Mouse (Mus musculus): ENCODE results near the gene Pklr.

DNA sequence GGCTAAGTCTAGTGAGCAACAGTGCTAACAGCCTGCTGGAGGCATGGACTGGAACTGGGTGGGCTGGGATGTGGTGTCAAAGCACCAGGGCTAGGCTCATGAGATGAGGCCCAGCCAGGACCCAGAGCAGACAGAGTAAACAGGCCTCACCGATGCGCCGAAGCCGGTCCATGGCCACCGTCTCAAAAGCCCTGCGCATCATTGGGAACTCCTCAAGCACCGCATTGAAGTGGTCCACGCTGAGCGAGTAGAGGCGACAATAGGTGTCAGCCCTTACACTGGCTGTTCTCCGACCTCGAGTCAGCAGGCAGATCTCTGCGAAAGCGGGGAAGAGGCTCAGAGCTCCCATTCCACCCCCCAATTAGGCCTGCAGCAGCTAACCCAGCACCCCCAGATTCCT lies 12.6 kb downstream of the Pklr start:
- TF ChIP-seq CTCF (IDR thresholded peaks at IDR 0.05; ENCODE audit: low read depth) (no peak), EP300 (IDR thresholded peaks at IDR 0.05; ENCODE audit: low read depth) (no peak)
